Comparison of ENCODE assay signal across 8 mouse cellular contexts in genomic region chr14:61294738-61295079, GRCm38 (mm10). TPM values are rescaled to one million over a fixed set of nuclear protein-coding genes. Genes with fewer than 3 reads are reported as not detected.
A peak's percentile ranks its signal among the peaks of the same experiment; 100 is the strongest.
DNase-seq lines count a peak whose midpoint lies in the region; ATAC-seq and TF ChIP-seq lines count a peak whose summit lies in the region.

No protein-coding gene starts in this region.

- no peak overlapping the region for H3K27ac ChIP-seq in ES-E14 (ENCODE audit: insufficient read depth, low read depth, low read length, poor library complexity, severe bottlenecking)
- no peak overlapping the region for H3K27ac ChIP-seq in limb, embryonic 15.5 days

- no peaks in the 10 kb centered on the region for H3K9me3 ChIP-seq in ES-E14 (ENCODE audit: control insufficient read depth, insufficient read depth, low read depth, low read length)
- H3K9me3 ChIP-seq in limb, embryonic 15.5 days, result no peaks in the 10 kb centered on the region

- no peaks in the 10 kb centered on the region for H3K27me3 ChIP-seq in limb, embryonic 15.5 days

- ATAC-seq in frontal cortex, adult (ENCODE audit: low TSS enrichment), result peak; percentile 76
- ATAC-seq in inflammation-experienced regulatory T-cells, adult 6 months, result peak; percentile 28
- ATAC-seq in limb, embryonic 15.5 days (ENCODE audit: insufficient number of reproducible peaks, low FRiP score, low TSS enrichment, low read depth), result no peak

- H3K4me2 ChIP-seq in limb, embryonic 15.5 days, result no peak overlapping the region

- no peak overlapping the region for H3K9ac ChIP-seq in ES-E14 (ENCODE audit: insufficient read depth, low read depth, low read length, poor library complexity, severe bottlenecking)
- no peak overlapping the region for H3K9ac ChIP-seq in limb, embryonic 15.5 days

- H3K4me1 ChIP-seq in ES-E14 (ENCODE audit: control insufficient read depth in 2 of 2, insufficient read depth in 2 of 2, low read length in 2 of 2, poor library complexity in 1 of 2), result no peaks in the 10 kb centered on the region
- H3K4me1 ChIP-seq in limb, embryonic 15.5 days, result 0 out of 2 replicates have a peak, but pooled peaks cover 4% of the 10 kb centered on the region

- WGBS in limb, embryonic 15.5 days, result 19% methylated on average over 6 of the region's 6 CpGs

- in situ Hi-C loops in ES-E14 (cut with MboI; ENCODE audit: low sequenced_read_pairs in 2 of 2, unreplicated experiment in 2 of 2), result loop anchor here in 1 of 2 experiments (10.0 kb wide), 1 partner anchor 500 kb away; no protein-coding TSS in a partner anchor

- DNase-seq in 3T3-L1 (ENCODE audit: low read depth, low spot score), result peak; percentile 58
- peak; percentile 83 for DNase-seq in ES-E14 (ENCODE audit: low read depth, low spot score)
- DNase-seq in cerebellum, adult 18-20 months, result peak; percentile 63 to 66
- DNase-seq in neural tube, embryonic 10.5 days (ENCODE audit: extremely low spot score, low spot score), result peak; percentile 70
- peak; percentile 59 for DNase-seq in thymus, postnatal 25 days

- no peaks in the 10 kb centered on the region for H3K36me3 ChIP-seq in ES-E14 (ENCODE audit: control insufficient read depth, insufficient read depth, low read length, poor library complexity, severe bottlenecking)
- H3K36me3 ChIP-seq in limb, embryonic 15.5 days, result no peaks in the 10 kb centered on the region

- H3K4me3 ChIP-seq in ES-E14 (ENCODE audit: insufficient read depth in 1 of 2, low read depth in 1 of 2, low read length in 2 of 2, poor library complexity in 1 of 2, severe bottlenecking in 1 of 2), result no peak overlapping the region; a peak in 1 of 4 replicates
- peak overlapping the region; percentile 15 for H3K4me3 ChIP-seq in limb, embryonic 15.5 days

TF ChIP-seq in ES-E14, 5 proteins besides CTCF, POLR2A, EP300 and RAD21:
- no peak for TF ChIP-seq MAFK (IDR thresholded peaks at IDR 0.05; ENCODE audit: insufficient read depth, low read depth, low read length)
- 0 out of 2 replicates have a peak, but pooled peaks have one; percentile 42 for TF ChIP-seq ZNF384 (IDR thresholded peaks at IDR 0.05; ENCODE audit: low read depth, low read length)
- TF ChIP-seq HCFC1 (IDR thresholded peaks at IDR 0.05; ENCODE audit: borderline replicate concordance, insufficient read depth, low read length), result no peak
- TF ChIP-seq ZC3H11A (IDR thresholded peaks at IDR 0.05; ENCODE audit: borderline replicate concordance, low read depth, low read length), result peak; percentile 19; the same call in 1 of the 2 replicates

RNA-seq across cellular contexts. Expression of gene Arl11, which starts 14.8 kb away (rescaled TPM):
- not detected in 2 replicates for total RNA-seq in ES-E14 (2012; rRNA removed)
- polyA plus RNA-seq in inflammation-experienced regulatory T-cells, adult 6 months (2017; shearing (Covaris generic)), result under 1 TPM; 0.30 to 0.64 (median 0.53) TPM
- polyA plus RNA-seq in limb, embryonic 15.5 days (2015; fragmentation: Nextera tagmentation; extraction: Ambion mirVana), result 0.87 and 1.7 TPM in 2 replicates

RNA-seq across cellular contexts. Expression of gene Sgcg, which starts 36.4 kb away (rescaled TPM):
- total RNA-seq in ES-E14 (2012; rRNA removed), result 0.13 TPM in 1 of 2 replicates, not detected in the other
- not detected for polyA plus RNA-seq in inflammation-experienced regulatory T-cells, adult 6 months (2017; shearing (Covaris generic))
- 9.3 and 23.0 TPM in 2 replicates for polyA plus RNA-seq in limb, embryonic 15.5 days (2015; fragmentation: Nextera tagmentation; extraction: Ambion mirVana)
